Mouse (Mus musculus) heart, adult 2 months (tissue): Measurements from ENCODE around the gene Kcnh7. TPM values are rescaled to one million over a fixed set of nuclear protein-coding genes. Genes with fewer than 3 reads are reported as not detected.

ENCODE experiments used
- DNase-seq, 2 experiments: peaks; one replicate each; pipeline ENCODE4 v3.0.0; 2021
- H3K27ac ChIP-seq: fragments of 200-600 bp; 2 replicates; pipeline ENCODE4 v1.8.1; 2022
- H3K27me3 ChIP-seq: fragments of 200-500 bp; 2 replicates; pipeline ENCODE4 v1.6.1; 2012; ENCODE audit warnings: mild to moderate bottlenecking, low read length, inconsistent platforms, mixed read lengths; ENCODE audit not compliant: control insufficient read depth, insufficient read depth
- H3K36me3 ChIP-seq: fragments of 200-500 bp; 2 replicates; pipeline ENCODE4 v1.6.1; 2012; ENCODE audit warnings: low read length, inconsistent platforms; ENCODE audit not compliant: control insufficient read depth, insufficient read depth
- H3K4me1 ChIP-seq: fragments of 200-500 bp; 2 replicates; pipeline ENCODE4 v1.6.1; 2011; ENCODE audit warnings: low read length; ENCODE audit not compliant: control insufficient read depth, insufficient read depth
- H3K4me3 ChIP-seq: fragments of 200-600 bp; 2 replicates; pipeline ENCODE4 v1.8.1; 2022
- H3K79me2 ChIP-seq: fragments of 200-500 bp; replicated peaks from 2 replicates; pipeline ENCODE4 v1.6.1; 2012; ENCODE audit warnings: mild to moderate bottlenecking, inconsistent platforms, low read length, moderate library complexity, mixed read lengths; ENCODE audit not compliant: control insufficient read depth, insufficient read depth
- H3K9ac ChIP-seq: fragments of 200-500 bp; 2 replicates; pipeline ENCODE4 v1.6.1; 2012; ENCODE audit warnings: low read depth, mild to moderate bottlenecking, control low read depth, inconsistent platforms, low read length, mixed read lengths
- CTCF ChIP-seq: fragments of 200-600 bp; IDR thresholded peaks from 2 replicates; pipeline ENCODE4 v1.8.1; 2022; ENCODE audit warnings: antibody characterized with exemption, mild to moderate bottlenecking, moderate library complexity
- EP300 ChIP-seq: fragments of 200-500 bp; IDR thresholded peaks from 2 replicates; pipeline ENCODE4 v1.6.1; 2011; ENCODE audit warnings: low read depth, low read length, control low read depth; ENCODE audit not compliant: insufficient read depth
- POLR2A ChIP-seq: fragments of 200-500 bp; IDR thresholded peaks from 2 replicates; pipeline ENCODE4 v1.6.1; 2011; ENCODE audit warnings: mild to moderate bottlenecking, low read depth, low read length, control low read depth; ENCODE audit not compliant: insufficient read depth
- WGBS: fragments of 180-500 bp; shearing (Covaris S2); methylation state at CpG from one replicate; pipeline ENCODE4 v1.1.7; 2018; 5-methylcytosine and 5-hydroxymethylcytosine counted together
- intact Hi-C: fragments of 180-260 bp; cut with DNase I; formaldehyde crosslinking; loops from one replicate; pipeline ENCODE4 v1.15.1; 2025
- polyA plus RNA-seq: library from polyadenylated mRNA; depleted of rRNA; stranded (reverse); fragments of >200 nt; gene quantifications from 2 replicates; pipeline ENCODE4 v1.2.3, GENCODE M21; 2012
- total RNA-seq, 2 experiments: library from RNA; stranded (reverse); gene quantifications; 2 replicates each; pipeline ENCODE4 v1.2.3; 2021

The Kcnh7 gene
- total and polyA plus RNA-seq, 3 experiments = 0.02 to 0.26 (median 0.08) TPM

DNA sequence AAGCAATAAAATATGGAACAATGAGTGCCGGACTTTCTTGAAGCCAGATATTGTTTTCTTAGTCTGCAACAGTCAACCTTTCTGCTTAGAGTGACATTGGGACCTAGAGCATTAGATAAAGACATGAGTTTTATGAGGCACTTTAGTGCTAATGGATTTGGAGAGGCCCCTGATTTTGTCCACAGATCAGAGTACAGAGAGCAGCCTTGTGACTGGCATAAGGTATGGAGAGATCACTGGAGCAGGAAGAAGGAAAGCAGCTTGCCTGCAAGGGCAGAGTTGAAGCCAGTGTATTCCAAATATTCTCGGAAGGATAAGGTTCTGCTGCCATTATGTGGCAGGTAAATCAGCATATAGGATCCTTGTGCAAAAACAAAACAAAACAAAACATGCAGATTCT, 93.6 kb downstream of the Kcnh7 start:
- TF ChIP-seq EP300 (no peak), POLR2A (no peak), CTCF (no peak)
- intact Hi-C loops = no loop called here
- Histone ChIP-seq H3K4me3 (no peak overlapping the region), H3K79me2 (no peaks in the 10 kb centered on the region), H3K27me3 (no peaks in the 10 kb centered on the region), H3K36me3 (no peaks in the 10 kb centered on the region), H3K4me1 (no peaks in the 10 kb centered on the region), H3K9ac (no peak overlapping the region), H3K27ac (no peak overlapping the region)
- WGBS = 80% methylated on average over 2 of the region's 2 CpGs
- no peak for DNase-seq

DNA sequence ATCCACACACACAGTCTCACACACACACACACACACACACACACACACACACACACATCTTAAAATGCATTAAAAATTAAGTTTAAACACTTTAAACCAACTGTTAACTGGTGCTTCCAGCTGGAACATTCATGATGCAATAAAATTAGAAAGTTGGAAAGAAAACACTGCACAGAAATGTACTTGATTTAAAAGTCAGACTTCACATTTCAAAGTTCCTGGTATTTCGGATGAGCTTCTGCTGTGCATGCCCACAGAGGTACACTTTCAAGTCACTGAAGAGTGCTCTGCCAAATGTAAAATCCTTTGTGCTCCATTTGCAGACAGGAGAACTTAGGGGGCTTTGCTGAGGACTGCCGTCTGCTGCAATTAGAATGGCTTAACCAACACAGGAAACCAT, 125.7 kb downstream of the Kcnh7 start:
- Histone ChIP-seq H3K27ac (no peak overlapping the region), H3K4me1 (no peaks in the 10 kb centered on the region), H3K36me3 (no peaks in the 10 kb centered on the region), H3K4me3 (no peak overlapping the region), H3K79me2 (no peaks in the 10 kb centered on the region), H3K27me3 (no peaks in the 10 kb centered on the region), H3K9ac (no peak overlapping the region)
- no peak for DNase-seq
- intact Hi-C loops = no loop called here
- 77% methylated on average over 2 of the region's 2 CpGs for WGBS
- no peak for TF ChIP-seq CTCF
- no peak for TF ChIP-seq POLR2A
- TF ChIP-seq EP300 = no peak

DNA sequence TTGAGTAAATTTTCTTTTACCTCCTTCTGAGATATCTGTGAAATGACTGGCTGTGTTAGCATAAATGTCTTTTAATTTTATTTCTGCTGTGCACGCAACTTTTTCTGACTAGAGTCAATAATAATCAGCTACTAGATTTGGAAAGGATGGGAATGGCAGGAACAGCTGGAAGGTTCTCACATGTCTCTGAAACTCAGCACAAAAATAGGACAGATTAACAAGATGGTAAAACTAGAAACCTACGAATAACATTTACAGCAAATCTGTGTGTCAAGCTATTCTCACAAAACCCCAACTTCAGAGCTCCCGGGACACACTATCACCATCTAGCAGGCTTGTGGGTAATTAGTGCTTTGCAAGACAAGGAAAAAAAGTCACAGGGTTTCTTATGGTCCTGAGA, 134.2 kb downstream of the Kcnh7 start:
- intact Hi-C loops = no loop called here
- H3K4me1 ChIP-seq = no peaks in the 10 kb centered on the region

DNA sequence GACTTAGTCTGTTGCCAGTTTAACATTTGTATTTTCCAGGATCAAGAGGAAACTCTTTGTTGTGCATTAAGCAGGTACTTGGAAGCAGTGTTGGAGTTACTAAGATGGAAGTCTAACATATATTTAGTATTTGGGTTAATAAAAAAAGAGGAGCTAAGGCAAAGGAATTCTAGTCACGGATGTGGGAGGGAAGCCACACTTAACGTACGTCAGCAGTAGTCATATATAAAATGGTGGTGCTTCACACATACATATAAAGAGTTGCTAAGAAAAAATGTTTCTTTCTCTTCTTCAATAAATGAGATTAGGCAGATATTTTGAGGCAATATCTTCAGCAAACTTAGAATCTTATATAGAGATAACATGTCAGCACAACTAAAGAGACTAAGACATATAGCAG, 144.4 kb downstream of the Kcnh7 start:
- Histone ChIP-seq H3K27ac (no peak overlapping the region), H3K4me3 (no peak overlapping the region), H3K27me3 (no peaks in the 10 kb centered on the region), H3K79me2 (no peaks in the 10 kb centered on the region), H3K9ac (no peak overlapping the region), H3K36me3 (no peaks in the 10 kb centered on the region), H3K4me1 (no peaks in the 10 kb centered on the region)
- DNase-seq = no peak
- 86% methylated on average over 3 of the region's 3 CpGs for WGBS
- intact Hi-C loops = no loop called here
- no peak for TF ChIP-seq EP300
- no peak for TF ChIP-seq POLR2A
- no peak for TF ChIP-seq CTCF

More for the DNA sequence above, 134.2 kb downstream of the Kcnh7 start:
- H3K9ac ChIP-seq = no peak overlapping the region
- H3K36me3 ChIP-seq = no peaks in the 10 kb centered on the region
- H3K79me2 ChIP-seq = no peaks in the 10 kb centered on the region
- no peak overlapping the region for H3K4me3 ChIP-seq
- no peaks in the 10 kb centered on the region for H3K27me3 ChIP-seq
- H3K27ac ChIP-seq = no peak overlapping the region
- 82% methylated on average over 3 of the region's 3 CpGs for WGBS
- DNase-seq = no peak
- TF ChIP-seq EP300 = no peak
- TF ChIP-seq CTCF = no peak
- TF ChIP-seq POLR2A = no peak

DNA sequence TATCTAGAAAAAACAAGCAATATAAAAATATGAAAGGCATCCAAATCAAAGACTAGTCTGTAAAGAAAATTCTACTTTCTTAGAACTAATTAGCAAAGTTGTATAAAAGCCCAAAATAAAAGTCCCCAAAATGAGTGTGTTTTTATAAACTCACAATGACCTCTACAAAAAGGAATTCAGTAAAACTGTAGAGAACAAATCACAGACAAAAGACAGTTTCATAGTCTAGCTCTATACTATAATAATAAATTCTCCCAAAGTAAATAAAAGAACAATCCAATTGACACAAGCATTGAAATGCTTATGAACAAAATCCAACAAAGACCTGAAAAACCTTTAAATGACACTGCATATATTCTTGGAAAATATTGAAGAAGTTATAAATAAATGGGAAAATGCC, 169.2 kb downstream of the Kcnh7 start:
- Histone ChIP-seq H3K9ac (no peak overlapping the region), H3K79me2 (no peaks in the 10 kb centered on the region), H3K27ac (no peak overlapping the region), H3K27me3 (no peaks in the 10 kb centered on the region), H3K36me3 (no peaks in the 10 kb centered on the region), H3K4me3 (no peak overlapping the region), H3K4me1 (no peaks in the 10 kb centered on the region)
- no peak for DNase-seq
- intact Hi-C loops = no loop called here
- TF ChIP-seq EP300 (no peak), CTCF (no peak), POLR2A (no peak)

DNA sequence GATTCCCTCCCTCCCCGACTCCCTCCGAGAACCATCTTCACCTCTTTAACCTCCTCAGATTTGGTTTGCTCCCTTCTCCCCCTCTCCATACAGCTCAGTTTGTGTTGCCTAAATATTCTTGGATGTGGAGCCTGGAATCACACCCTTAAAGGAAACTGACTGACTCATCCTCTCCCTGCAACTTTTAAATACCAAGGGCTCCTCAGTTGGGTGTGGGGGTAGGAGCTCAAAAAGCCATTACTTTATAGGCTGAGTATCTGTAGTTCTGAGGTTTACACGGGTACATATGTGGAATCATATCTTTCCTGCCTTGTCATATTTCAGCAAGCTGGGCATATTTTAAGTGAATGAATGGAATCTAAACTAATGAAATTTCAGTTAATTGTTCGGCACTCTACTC, 174.9 kb downstream of the Kcnh7 start:
- no peaks in the 10 kb centered on the region for H3K27me3 ChIP-seq

DNA sequence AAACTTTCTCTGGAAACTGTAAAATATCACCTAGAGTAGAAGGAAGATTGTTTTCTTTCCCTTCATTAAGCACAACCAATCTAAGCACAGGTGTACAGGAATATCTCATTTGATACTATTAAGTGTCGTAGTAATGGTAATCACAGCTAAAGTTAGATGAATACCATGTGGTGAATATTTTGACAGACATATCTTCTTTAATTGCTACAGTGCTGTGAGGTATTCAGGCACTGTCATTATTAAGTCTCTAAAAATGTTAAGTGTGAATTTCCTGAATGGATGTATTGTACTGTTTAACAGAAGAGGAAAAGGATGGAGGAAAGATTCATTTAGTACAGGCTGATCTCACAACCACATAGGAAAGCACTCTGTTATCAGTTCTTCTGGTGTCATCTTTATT, 181.3 kb downstream of the Kcnh7 start:
- Histone ChIP-seq H3K36me3 (no peaks in the 10 kb centered on the region), H3K27ac (no peak overlapping the region), H3K27me3 (no peaks in the 10 kb centered on the region), H3K9ac (no peak overlapping the region), H3K4me1 (no peaks in the 10 kb centered on the region), H3K79me2 (no peaks in the 10 kb centered on the region), H3K4me3 (no peak overlapping the region)
- intact Hi-C loops = no loop called here
- DNase-seq = no peak
- 81% methylated on average over 1 of the region's 1 CpGs for WGBS
- TF ChIP-seq CTCF = no peak
- no peak for TF ChIP-seq POLR2A
- no peak for TF ChIP-seq EP300

More for the DNA sequence above, 174.9 kb downstream of the Kcnh7 start:
- intact Hi-C loops = no loop called here
- H3K27ac ChIP-seq = no peak overlapping the region
- DNase-seq = no peak
- 73% methylated on average over 4 of the region's 4 CpGs for WGBS
- H3K79me2 ChIP-seq = no peaks in the 10 kb centered on the region
- TF ChIP-seq CTCF (no peak), POLR2A (no peak), EP300 (no peak)
- no peaks in the 10 kb centered on the region for H3K36me3 ChIP-seq
- no peak overlapping the region for H3K4me3 ChIP-seq
- no peaks in the 10 kb centered on the region for H3K4me1 ChIP-seq
- no peak overlapping the region for H3K9ac ChIP-seq
